Mouse (Mus musculus) gonadal fat pad, adult 2 months (tissue): Measurements from ENCODE around the gene Arpp21. TPM values are rescaled to one million over a fixed set of nuclear protein-coding genes. Genes with fewer than 3 reads are reported as not detected.

Experiments
- DNase-seq: peaks from one replicate; pipeline ENCODE4 v3.0.0-alpha.2; 2012; ENCODE audit warnings: low read depth
- polyA plus RNA-seq: library from polyadenylated mRNA; depleted of rRNA; stranded (reverse); fragments of >200 nt; gene quantifications from 2 replicates; pipeline ENCODE4 v1.2.3, GENCODE M21; 2012

The Arpp21 gene
- polyA plus RNA-seq, 1 experiment = not detected

DNA sequence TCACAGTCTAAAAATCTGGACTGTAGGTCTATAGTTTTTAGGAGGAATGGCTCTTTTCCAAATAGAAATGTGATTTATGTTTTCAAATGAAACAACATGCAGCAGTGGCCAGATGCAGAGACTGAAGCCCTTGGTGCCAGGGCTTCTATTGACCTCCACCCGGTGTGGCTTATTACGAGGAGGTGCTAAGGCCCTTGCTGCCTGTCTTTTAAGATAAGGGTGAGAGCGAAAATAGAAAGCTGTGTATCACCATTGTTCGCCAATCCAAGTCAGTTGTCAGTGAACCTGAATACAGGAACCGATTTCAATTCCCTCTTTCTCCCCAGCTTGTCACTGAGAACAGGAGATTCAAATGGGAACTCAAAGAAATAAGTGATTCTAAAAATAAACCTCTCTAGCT lies 57.3 kb downstream of the Arpp21 start:
- DNase-seq = no peak

DNA sequence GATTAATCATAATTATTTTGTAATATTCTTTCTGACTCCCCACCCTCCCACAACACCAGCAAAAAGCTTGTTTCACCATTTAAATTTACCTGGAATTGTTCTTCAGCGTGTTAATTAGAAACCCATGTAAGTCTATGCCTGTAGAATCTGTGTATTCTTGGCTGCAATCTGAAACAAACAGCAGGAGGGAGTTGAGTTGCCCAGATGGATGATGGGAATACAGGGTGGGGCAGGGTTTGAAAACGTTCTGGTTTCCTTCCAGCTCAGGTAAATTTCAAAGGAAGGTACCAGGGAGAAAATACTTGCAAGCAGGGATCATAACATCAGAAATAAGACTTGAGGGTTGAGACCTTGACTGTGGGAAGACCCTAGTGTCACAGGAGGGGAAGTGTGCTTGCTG lies 58.2 kb downstream of the Arpp21 start:
- DNase-seq = no peak

DNA sequence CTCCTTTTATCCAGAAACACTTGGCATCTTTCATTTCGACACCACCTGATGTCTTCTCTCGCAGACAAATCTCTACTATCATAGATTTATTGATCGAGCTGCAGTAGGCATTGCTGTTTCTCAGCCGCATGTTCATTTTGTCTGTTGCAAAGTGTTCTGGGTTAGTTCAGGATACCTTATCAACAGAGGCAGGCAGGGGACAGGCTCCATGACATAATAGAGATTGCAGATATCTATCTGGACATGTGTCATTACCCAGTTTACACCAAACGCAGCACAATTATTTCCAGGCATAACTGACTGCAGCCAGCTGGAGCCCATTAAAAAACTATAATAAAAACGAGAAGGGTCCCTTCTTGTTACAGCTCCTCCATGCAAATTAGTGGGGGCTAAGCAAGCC lies 59.4 kb downstream of the Arpp21 start:
- DNase-seq = no peak

GRCm38 (mm10) chr9:112174407-112175357 lies 61.1 kb downstream of the Arpp21 start:
- peak; percentile 37 for DNase-seq

DNA sequence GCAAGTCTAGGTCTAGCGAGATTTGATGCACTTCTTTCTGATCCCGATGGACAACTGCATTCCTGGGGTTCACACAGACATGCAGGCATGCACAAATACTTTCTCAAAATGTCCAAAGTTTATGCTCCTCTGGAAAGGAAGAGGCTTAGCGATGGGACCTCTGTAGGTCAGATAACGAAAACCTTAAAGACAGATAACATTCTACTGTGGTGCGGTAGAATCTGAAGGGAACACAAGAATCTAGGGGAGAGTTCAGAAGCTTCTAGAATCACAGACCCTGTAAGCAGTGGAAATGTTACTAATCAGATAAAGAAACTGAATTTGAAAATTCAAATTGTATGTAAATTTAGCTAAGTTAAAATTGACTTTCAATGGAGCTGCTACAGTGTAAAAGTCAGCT lies 62.0 kb downstream of the Arpp21 start:
- DNase-seq = no peak

DNA sequence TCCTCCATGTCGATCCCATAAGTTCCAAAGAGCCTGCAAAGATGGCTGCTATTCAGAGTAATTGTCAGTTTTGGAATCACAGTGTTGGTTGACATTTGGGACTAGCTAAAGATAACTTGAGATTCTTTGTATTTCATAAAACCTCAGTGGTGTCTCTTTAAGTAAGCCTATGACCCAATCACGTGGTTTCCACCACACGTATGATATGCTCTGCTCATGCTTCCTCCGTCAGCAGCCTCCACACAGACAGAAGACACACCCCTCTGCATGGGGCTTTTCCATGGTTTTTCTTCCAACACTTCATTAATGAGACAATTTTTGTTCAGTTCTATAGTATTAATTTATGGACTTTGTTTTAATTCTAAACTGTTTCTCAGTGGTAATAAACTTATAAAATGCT lies 71.1 kb downstream of the Arpp21 start:
- DNase-seq = no peak

GRCm38 (mm10) chr9:112160981-112161380 lies 74.8 kb downstream of the Arpp21 start:
- DNase-seq = no peak

DNA sequence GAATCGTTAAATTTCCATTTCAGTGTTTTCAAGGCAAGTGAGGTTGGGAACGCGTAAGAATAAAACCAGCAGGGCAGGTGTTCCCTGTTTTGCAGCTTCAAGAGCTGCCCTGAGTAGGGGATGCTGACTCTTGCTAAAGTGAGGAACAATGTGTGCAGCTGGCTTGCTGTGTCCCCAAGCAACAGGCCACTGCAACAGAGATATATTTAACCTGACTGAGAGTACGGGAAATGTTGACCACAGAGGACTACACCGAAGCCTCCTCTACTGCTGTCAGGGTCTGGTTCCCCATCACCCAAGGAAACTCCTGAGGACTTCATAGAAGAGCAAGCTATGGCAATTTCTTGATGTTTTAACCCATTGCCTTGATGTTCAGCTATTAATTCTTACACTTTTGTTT lies 81.8 kb downstream of the Arpp21 start:
- DNase-seq = no peak

GRCm38 (mm10) chr9:112152762-112153161 lies 83.0 kb downstream of the Arpp21 start:
- no peak for DNase-seq

DNA sequence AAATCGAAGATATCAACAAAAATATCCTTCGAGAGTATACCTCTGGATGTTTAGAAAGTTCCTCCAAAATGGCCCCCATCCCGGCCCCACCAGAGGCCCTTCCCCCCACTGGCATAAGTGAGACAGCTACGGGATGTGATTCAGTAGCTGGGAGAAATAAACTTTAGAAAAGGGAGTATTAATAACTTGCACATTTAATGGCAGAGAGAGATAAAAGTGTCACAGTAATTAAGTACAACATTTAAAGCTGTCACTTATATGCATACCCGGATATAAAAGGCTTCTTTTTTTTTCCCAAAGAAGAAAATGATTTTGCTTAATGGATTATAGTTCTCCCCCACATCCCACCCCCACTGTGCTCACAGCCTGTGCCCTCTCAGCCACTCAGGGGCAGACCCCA lies 84.6 kb downstream of the Arpp21 start:
- DNase-seq = no peak

DNA sequence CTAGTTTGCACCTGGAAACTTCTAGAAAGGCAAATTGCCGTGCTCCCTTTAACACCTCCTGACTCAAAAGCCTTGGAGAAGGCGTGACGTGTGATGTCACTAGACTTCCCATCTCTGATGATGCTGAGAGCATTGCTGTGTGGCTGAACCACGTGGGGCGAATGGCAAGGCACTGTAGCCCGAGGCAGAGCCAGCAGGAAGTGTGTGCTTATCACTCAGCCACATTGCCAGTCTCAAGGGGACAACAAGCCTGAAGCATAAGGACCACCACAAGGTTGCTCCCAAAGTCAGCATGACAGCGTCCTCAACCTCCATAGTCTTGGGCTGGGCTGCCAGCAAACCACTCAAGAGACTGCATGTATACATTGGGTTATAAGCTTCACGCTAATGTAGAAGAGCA lies 95.1 kb downstream of the Arpp21 start:
- DNase-seq = no peak

GRCm38 (mm10) chr9:112137820-112138219 lies 97.9 kb downstream of the Arpp21 start:
- no peak for DNase-seq

GRCm38 (mm10) chr9:112130812-112131211 lies 104.9 kb downstream of the Arpp21 start:
- DNase-seq = no peak

GRCm38 (mm10) chr9:112124667-112125066 lies 111.1 kb downstream of the Arpp21 start:
- DNase-seq = no peak

GRCm38 (mm10) chr9:112124184-112124583 lies 111.6 kb downstream of the Arpp21 start:
- no peak for DNase-seq

DNA sequence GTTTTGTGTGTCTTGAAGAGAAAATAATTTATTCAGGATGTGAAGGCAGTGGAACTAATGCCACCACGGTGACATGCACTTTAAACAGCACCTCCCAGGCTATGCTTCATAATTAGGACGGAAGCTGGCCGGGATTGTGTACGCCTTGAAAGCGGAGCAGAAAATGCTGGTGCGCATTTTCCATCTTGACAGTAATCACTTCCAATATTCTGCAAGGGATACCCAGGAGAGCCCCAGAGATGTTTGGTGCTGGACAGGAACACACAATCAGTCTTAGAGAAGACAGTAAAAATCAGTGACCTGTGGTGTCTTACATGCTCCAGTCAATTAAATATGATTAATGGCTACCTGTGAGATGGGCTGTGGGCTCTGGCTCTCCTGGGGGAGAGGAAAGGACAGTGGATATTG lies 112.3 kb downstream of the Arpp21 start:
- no peak for DNase-seq

DNA sequence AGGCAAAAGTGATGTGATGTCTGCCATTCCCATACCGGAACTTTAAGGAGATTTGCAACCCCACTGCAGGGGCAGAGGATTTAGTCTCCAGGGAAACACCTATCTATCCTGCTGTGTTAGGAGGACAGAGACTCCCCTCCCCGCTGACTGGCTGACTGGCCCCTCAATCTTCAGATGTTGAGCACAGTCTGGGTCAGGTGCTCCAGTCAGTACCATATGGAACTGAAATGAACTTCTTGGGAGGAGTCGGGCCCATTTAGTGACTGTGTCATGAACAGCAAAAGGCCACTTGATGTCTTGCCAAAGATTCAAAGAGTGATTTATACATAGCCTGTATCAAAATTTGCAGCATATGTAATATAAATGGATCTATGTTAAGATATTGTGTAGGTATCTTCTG lies 116.2 kb downstream of the Arpp21 start:
- no peak for DNase-seq

- DNase-seq = no peak
Observed at GRCm38 (mm10) chr9:112119106-112119433, 116.7 kb downstream of the Arpp21 start.

DNA sequence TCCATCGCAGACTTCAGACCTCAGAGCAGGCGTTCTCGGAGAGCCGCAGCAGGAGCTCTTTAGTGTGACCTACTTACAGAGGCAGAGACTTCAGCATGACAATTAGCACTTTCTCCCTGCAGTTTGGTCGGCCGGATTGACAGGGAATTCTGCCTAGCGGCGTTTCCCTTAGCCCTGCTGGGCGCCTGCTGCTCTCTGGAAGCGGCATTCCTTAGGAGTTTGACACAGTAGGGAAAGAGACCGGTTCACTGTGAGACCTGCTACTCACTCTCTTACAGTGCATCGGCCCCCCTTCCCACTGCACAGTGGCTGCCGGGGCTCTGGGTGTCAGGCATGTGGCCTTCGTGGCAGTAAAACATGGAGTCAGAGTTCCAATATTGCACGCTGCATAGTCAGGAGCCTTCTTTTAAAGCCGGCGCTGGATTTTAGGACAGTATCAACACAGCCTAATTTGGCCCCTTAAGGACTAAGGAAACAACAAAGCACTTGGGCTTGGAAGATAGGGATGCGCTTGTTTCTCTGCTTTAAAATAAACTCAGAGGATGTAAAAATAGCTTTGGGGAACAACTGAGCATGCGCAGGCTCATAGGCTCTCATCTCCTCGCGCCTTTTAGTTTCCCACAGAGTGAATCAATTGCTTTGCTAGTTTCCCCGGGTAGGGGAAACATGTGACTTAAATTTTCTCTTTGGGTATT lies 117.2 kb downstream of the Arpp21 start:
- DNase-seq = no peak

DNA sequence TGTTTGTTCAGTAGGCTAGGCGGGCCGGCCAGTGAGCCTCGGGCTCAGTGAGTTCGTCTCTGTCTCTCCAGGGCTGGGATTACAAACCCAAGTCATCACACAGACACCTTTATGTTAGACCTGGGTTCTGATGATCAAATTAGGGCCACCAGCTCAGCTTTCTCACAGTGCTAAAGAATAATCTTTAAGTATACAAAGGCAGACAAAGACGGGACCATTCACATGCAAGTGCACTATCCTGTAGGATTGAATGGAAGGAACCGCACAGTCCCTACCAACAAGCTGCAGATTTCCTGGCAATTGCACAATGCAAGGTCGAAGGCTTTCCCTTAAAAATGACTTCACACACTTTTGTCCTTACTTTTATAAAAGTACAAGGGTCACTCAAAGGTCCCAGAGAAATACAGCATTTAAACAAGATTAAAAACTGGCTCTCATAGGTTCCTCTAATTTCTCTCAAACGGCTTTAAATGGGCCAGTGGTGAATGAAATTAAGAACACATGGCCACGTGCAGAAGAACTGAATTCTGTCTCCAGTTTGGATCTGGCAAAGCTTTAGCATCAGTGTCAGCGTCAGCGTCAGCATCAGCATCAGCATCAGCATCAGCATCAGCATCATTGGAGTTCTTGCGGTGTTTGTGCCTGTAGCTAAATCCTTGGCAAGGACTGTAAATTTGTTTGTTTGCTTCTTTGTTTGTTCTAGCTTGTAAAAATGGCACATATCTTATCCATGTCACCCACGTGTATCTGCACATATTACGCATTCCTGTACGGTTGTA lies 117.9 kb downstream of the Arpp21 start:
- DNase-seq = no peak

GRCm38 (mm10) chr9:112111610-112112009 lies 124.1 kb downstream of the Arpp21 start:
- no peak for DNase-seq

DNA sequence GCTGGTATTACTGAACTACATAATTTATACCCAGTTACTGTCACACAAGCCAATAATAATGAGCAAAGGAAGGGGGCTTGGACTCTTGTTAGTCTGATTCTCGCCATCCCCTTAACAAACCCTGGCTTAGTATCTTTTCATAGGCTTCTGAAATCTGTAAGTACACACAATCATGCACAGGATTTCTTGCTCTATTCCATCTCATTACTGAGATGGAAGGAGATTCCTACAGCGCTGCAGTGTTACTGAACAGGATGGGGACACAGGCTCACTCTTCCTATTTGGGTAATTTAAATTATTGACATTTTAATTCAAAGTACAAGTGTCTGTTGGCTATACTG lies 132.9 kb downstream of the Arpp21 start:
- no peak for DNase-seq
